Mouse (Mus musculus) hindbrain, embryonic 11.5 days (tissue): Measurements from ENCODE around the gene Stxbp2. TPM values are rescaled to one million over a fixed set of nuclear protein-coding genes. Genes with fewer than 3 reads are reported as not detected.

Experiments used
- ATAC-seq: fragments of 200-750 bp; cut with Nextera tagmentation; 2 replicates; pipeline ENCODE4 v1.8.0; 2017; ENCODE audit warnings: mild to moderate bottlenecking, moderate TSS enrichment, moderate library complexity; ENCODE audit not compliant: low FRiP score
- DNase-seq: peaks from one replicate; pipeline ENCODE4 v3.0.0-alpha.2; 2015; ENCODE audit warnings: low spot score
- H3K27ac ChIP-seq: fragments of 300-500 bp; sonication (generic); 2 replicates; pipeline ENCODE4 v1.5.1; 2014; ENCODE audit warnings: mild to moderate bottlenecking, low read depth, low read length
- H3K27me3 ChIP-seq: fragments of 300-500 bp; sonication (generic); 2 replicates; pipeline ENCODE4 v1.6.1; 2014; ENCODE audit warnings: mild to moderate bottlenecking, low read length, moderate library complexity, mixed read lengths; ENCODE audit not compliant: control insufficient read depth, insufficient read depth
- H3K36me3 ChIP-seq: fragments of 300-500 bp; sonication (generic); 2 replicates; pipeline ENCODE4 v1.6.1; 2014; ENCODE audit warnings: mild to moderate bottlenecking, low read length, moderate library complexity, mixed read lengths; ENCODE audit not compliant: control insufficient read depth, insufficient read depth
- H3K4me1 ChIP-seq: fragments of 300-500 bp; sonication (generic); replicated peaks from 2 replicates; pipeline ENCODE4 v1.6.1; 2014; ENCODE audit warnings: low read length, mixed read lengths; ENCODE audit not compliant: control insufficient read depth, insufficient read depth
- H3K4me2 ChIP-seq: fragments of 300-500 bp; sonication (generic); replicated peaks from 2 replicates; pipeline ENCODE4 v1.6.1; 2014; ENCODE audit warnings: mild to moderate bottlenecking, low read depth, low read length
- H3K4me3 ChIP-seq: fragments of 300-500 bp; sonication (generic); 2 replicates; pipeline ENCODE4 v1.5.1; 2014; ENCODE audit warnings: low read depth, low read length
- H3K9ac ChIP-seq: fragments of 300-500 bp; sonication (generic); 2 replicates; pipeline ENCODE4 v1.6.1; 2014; ENCODE audit warnings: low read depth, low read length
- H3K9me3 ChIP-seq: fragments of 300-500 bp; sonication (generic); 2 replicates; pipeline ENCODE4 v1.6.1; 2016; ENCODE audit warnings: low read length; ENCODE audit not compliant: control insufficient read depth
- WGBS: fragments of 180-500 bp; shearing (Covaris S2); extraction: QIAGEN DNeasy Blood & Tissue Kit; methylation state at CpG from one replicate; pipeline ENCODE4 v1.1.7; 2014; 5-methylcytosine and 5-hydroxymethylcytosine counted together
- polyA plus RNA-seq: library from polyadenylated mRNA; unstranded; fragments of >200 nt; fragmentation: Nextera tagmentation; extraction: Ambion mirVana; gene quantifications from 2 replicates; pipeline ENCODE4 v1.2.1, GENCODE M21; 2014

Gene Stxbp2
- polyA plus RNA-seq, 1 experiment from 2014 or later: 24.9 TPM

- H3K9me3 ChIP-seq: no peaks in the 10 kb centered on the region
- no peaks in the 10 kb centered on the region for H3K4me1 ChIP-seq
- H3K4me2 ChIP-seq: no peak overlapping the region
- H3K36me3 ChIP-seq: no peaks in the 10 kb centered on the region
- no peak overlapping the region for H3K9ac ChIP-seq
- no peak overlapping the region for H3K4me3 ChIP-seq
- no peak for ATAC-seq
- WGBS: 76% methylated on average over 3 of the region's 3 CpGs
- no peaks in the 10 kb centered on the region for H3K27me3 ChIP-seq
- DNase-seq: no peak
- no peak overlapping the region for H3K27ac ChIP-seq
Measured at GRCm38 (mm10) chr8:3598054-3598453, 32.7 kb upstream of the Stxbp2 start.

GRCm38 (mm10) chr8:3599219-3599618 is 31.5 kb upstream of the Stxbp2 start:
- WGBS: 82% methylated on average over 1 of the region's 1 CpGs
- Histone ChIP-seq H3K4me2 (no peak overlapping the region), H3K27ac (no peak overlapping the region), H3K27me3 (no peaks in the 10 kb centered on the region), H3K9me3 (no peaks in the 10 kb centered on the region), H3K4me3 (no peak overlapping the region), H3K4me1 (no peaks in the 10 kb centered on the region), H3K36me3 (0 out of 2 replicates have a peak, but pooled peaks cover 3% of the 10 kb centered on the region), H3K9ac (no peak overlapping the region)
- no peak for ATAC-seq
- DNase-seq: no peak

GRCm38 (mm10) chr8:3600401-3600800 is 30.4 kb upstream of the Stxbp2 start:
- Histone ChIP-seq H3K36me3 (0 out of 2 replicates have a peak, but pooled peaks cover 3% of the 10 kb centered on the region), H3K9me3 (no peaks in the 10 kb centered on the region), H3K9ac (no peak overlapping the region), H3K27me3 (no peaks in the 10 kb centered on the region), H3K4me1 (no peaks in the 10 kb centered on the region), H3K27ac (no peak overlapping the region), H3K4me3 (no peak overlapping the region), H3K4me2 (no peak overlapping the region)
- DNase-seq: no peak
- 87% methylated on average over 6 of the region's 6 CpGs for WGBS
- no peak for ATAC-seq

GRCm38 (mm10) chr8:3603439-3603838 is 27.3 kb upstream of the Stxbp2 start:
- ATAC-seq (no peak), DNase-seq (no peak)
- H3K4me3 ChIP-seq: no peak overlapping the region
- 82% methylated on average over 13 of the region's 13 CpGs for WGBS
- no peak overlapping the region for H3K27ac ChIP-seq
- H3K4me2 ChIP-seq: no peak overlapping the region
- H3K27me3 ChIP-seq: no peaks in the 10 kb centered on the region
- no peaks in the 10 kb centered on the region for H3K4me1 ChIP-seq
- no peak overlapping the region for H3K9ac ChIP-seq
- 0 out of 2 replicates have a peak, but pooled peaks cover 3% of the 10 kb centered on the region for H3K36me3 ChIP-seq
- H3K9me3 ChIP-seq: no peaks in the 10 kb centered on the region

GRCm38 (mm10) chr8:3606593-3606992 is 24.2 kb upstream of the Stxbp2 start:
- Histone ChIP-seq H3K4me2 (no peak overlapping the region), H3K27ac (no peak overlapping the region), H3K9me3 (no peaks in the 10 kb centered on the region), H3K4me1 (no peaks in the 10 kb centered on the region), H3K4me3 (no peak overlapping the region), H3K27me3 (no peaks in the 10 kb centered on the region), H3K9ac (no peak overlapping the region), H3K36me3 (peaks cover 3% of the 10 kb centered on the region; the same call in 1 of the 2 replicates)
- DNase-seq (no peak), ATAC-seq (no peak)
- 96% methylated on average over 16 of the region's 16 CpGs for WGBS

GRCm38 (mm10) chr8:3607822-3608221 is 22.9 kb upstream of the Stxbp2 start:
- ATAC-seq (no peak), DNase-seq (no peak)
- Histone ChIP-seq H3K4me2 (no peak overlapping the region), H3K4me3 (no peak overlapping the region), H3K9ac (no peak overlapping the region), H3K4me1 (no peaks in the 10 kb centered on the region), H3K27me3 (no peaks in the 10 kb centered on the region), H3K9me3 (no peaks in the 10 kb centered on the region), H3K36me3 (peaks cover 3% of the 10 kb centered on the region; the same call in 1 of the 2 replicates), H3K27ac (no peak overlapping the region)
- WGBS: 87% methylated on average over 7 of the region's 7 CpGs

GRCm38 (mm10) chr8:3609046-3609815 is 21.5 kb upstream of the Stxbp2 start:
- DNase-seq (no peak), ATAC-seq (no peak)
- 91% methylated on average over 12 of the region's 12 CpGs for WGBS
- Histone ChIP-seq H3K4me2 (no peak overlapping the region), H3K4me1 (no peaks in the 10 kb centered on the region), H3K36me3 (peaks cover 10% of the 10 kb centered on the region; the same call in 1 of the 2 replicates), H3K9me3 (no peaks in the 10 kb centered on the region), H3K27me3 (no peaks in the 10 kb centered on the region), H3K27ac (no peak overlapping the region), H3K4me3 (no peak overlapping the region), H3K9ac (no peak overlapping the region)

GRCm38 (mm10) chr8:3609816-3610150 is 21.0 kb upstream of the Stxbp2 start:
- no peak overlapping the region for H3K4me2 ChIP-seq
- WGBS: 85% methylated on average over 6 of the region's 6 CpGs
- H3K4me1 ChIP-seq: no peaks in the 10 kb centered on the region
- ATAC-seq (no peak), DNase-seq (no peak)
- H3K4me3 ChIP-seq: no peak overlapping the region
- H3K9me3 ChIP-seq: no peaks in the 10 kb centered on the region
- H3K27ac ChIP-seq: no peak overlapping the region
- H3K9ac ChIP-seq: no peak overlapping the region
- peaks cover 12% of the 10 kb centered on the region; the same call in 1 of the 2 replicates for H3K36me3 ChIP-seq
- H3K27me3 ChIP-seq: no peaks in the 10 kb centered on the region
